Mouse (Mus musculus) gonadal fat pad, adult 2 months (tissue): Measurements from ENCODE around the gene 4930435E12Rik. TPM values are rescaled to one million over a fixed set of nuclear protein-coding genes. Genes with fewer than 3 reads are reported as not detected.

ENCODE experiments used
- DNase-seq: peaks from one replicate; pipeline ENCODE4 v3.0.0-alpha.2; 2012; ENCODE audit warnings: low read depth
- polyA plus RNA-seq: library from polyadenylated mRNA; depleted of rRNA; stranded (reverse); fragments of >200 nt; gene quantifications from 2 replicates; pipeline ENCODE4 v1.2.3, GENCODE M21; 2012; rRNA removed

4930435E12Rik gene
- polyA plus RNA-seq, 1 experiment = 0.09 TPM

- DNase-seq = no peak
These were observed 59.0 kb downstream of the 4930435E12Rik start for GRCm38 (mm10) chr16:38769529-38769928.

- no peak for DNase-seq
These were observed 60.2 kb downstream of the 4930435E12Rik start for GRCm38 (mm10) chr16:38768386-38768785.

- DNase-seq = no peak
These were observed 60.8 kb downstream of the 4930435E12Rik start for GRCm38 (mm10) chr16:38767761-38768160.

- DNase-seq = no peak
These were observed 61.9 kb downstream of the 4930435E12Rik start for GRCm38 (mm10) chr16:38766671-38767070.

- no peak for DNase-seq
These were observed 65.0 kb downstream of the 4930435E12Rik start for GRCm38 (mm10) chr16:38763508-38763907.

- no peak for DNase-seq
These were observed 66.1 kb downstream of the 4930435E12Rik start for GRCm38 (mm10) chr16:38762401-38762800.

Other genes starting within 250 kb of the 4930435E12Rik start
- 13.1 and 18.1 TPM in 2 replicates for gene Arhgap31, start 115.5 kb downstream of the 4930435E12Rik start, polyA plus RNA-seq
- gene B4galt4, start 86.5 kb downstream of the 4930435E12Rik start, polyA plus RNA-seq = 30.4 and 35.6 TPM in 2 replicates
- gene Upk1b, start 28.4 kb downstream of the 4930435E12Rik start, polyA plus RNA-seq = 44.2 and 44.8 TPM in 2 replicates
- 2.5 and 3.8 TPM in 2 replicates for gene Igsf11, start 63.9 kb upstream of the 4930435E12Rik start, polyA plus RNA-seq